Mouse (Mus musculus) monocyte, adult 2 months (primary cell): ENCODE data around the gene Dscaml1.

Source experiments
- DNase-seq, 2 experiments: peaks; one replicate each; pipeline ENCODE4 v3.0.0; 2022; ENCODE audit warnings: low spot score in 2 of 2, low read depth in 1 of 2

The Dscaml1 gene

GRCm38 (mm10) chr9:45411111-45411510 lies 15.3 kb upstream of the Dscaml1 start:
- no peak for DNase-seq

- no peak for DNase-seq
Measured at GRCm38 (mm10) chr9:45411803-45412202, 14.6 kb upstream of the Dscaml1 start.

- DNase-seq: peak; percentile 57 to 80
Measured at GRCm38 (mm10) chr9:45412287-45412686, 14.1 kb upstream of the Dscaml1 start.

- DNase-seq: no peak
Measured at GRCm38 (mm10) chr9:45412700-45413477, 13.5 kb upstream of the Dscaml1 start.

GRCm38 (mm10) chr9:45413478-45414140 lies 12.8 kb upstream of the Dscaml1 start:
- peak in 1 of 2 experiments; percentile 33 for DNase-seq

- no peak for DNase-seq
Measured at GRCm38 (mm10) chr9:45415912-45416311, 10.5 kb upstream of the Dscaml1 start.

- DNase-seq: peak in 1 of 2 experiments; percentile 45
Measured at GRCm38 (mm10) chr9:45417245-45417644, 9.2 kb upstream of the Dscaml1 start.

- DNase-seq: no peak
Measured at GRCm38 (mm10) chr9:45418252-45418651, 8.2 kb upstream of the Dscaml1 start.

- DNase-seq: no peak
Measured at GRCm38 (mm10) chr9:45421209-45421608, 5.2 kb upstream of the Dscaml1 start.

- no peak for DNase-seq
Measured at GRCm38 (mm10) chr9:45422761-45423298, 3.6 kb upstream of the Dscaml1 start.

GRCm38 (mm10) chr9:45429392-45429791 lies 3.0 kb downstream of the Dscaml1 start:
- DNase-seq: no peak

- DNase-seq: no peak
Measured at GRCm38 (mm10) chr9:45429951-45430697, 3.7 kb downstream of the Dscaml1 start.

- no peak for DNase-seq
Measured at GRCm38 (mm10) chr9:45430698-45430959, 4.2 kb downstream of the Dscaml1 start.

- DNase-seq: no peak
Measured at GRCm38 (mm10) chr9:45431150-45431549, 4.7 kb downstream of the Dscaml1 start.

GRCm38 (mm10) chr9:45432639-45433038 lies 6.2 kb downstream of the Dscaml1 start:
- DNase-seq: no peak

- no peak for DNase-seq
Measured at GRCm38 (mm10) chr9:45433119-45433518, 6.7 kb downstream of the Dscaml1 start.

GRCm38 (mm10) chr9:45434171-45434570 lies 7.7 kb downstream of the Dscaml1 start:
- no peak for DNase-seq

GRCm38 (mm10) chr9:45439025-45439424 lies 12.6 kb downstream of the Dscaml1 start:
- DNase-seq: no peak

- no peak for DNase-seq
Measured at GRCm38 (mm10) chr9:45440083-45440784, 13.8 kb downstream of the Dscaml1 start.

GRCm38 (mm10) chr9:45444251-45444798 lies 17.9 kb downstream of the Dscaml1 start:
- DNase-seq: no peak

GRCm38 (mm10) chr9:45449658-45450057 lies 23.2 kb downstream of the Dscaml1 start:
- no peak for DNase-seq
